Mouse (Mus musculus): Measurements from ENCODE around the gene Acoxl. TPM values are rescaled to one million over a fixed set of nuclear protein-coding genes. Genes with fewer than 3 reads are reported as not detected.

Gene Acoxl
- polyA plus RNA-seq, 1 experiment from 2014 or later, result not detected

GRCm38 (mm10) chr2:127976276-127976675 is 137.6 kb downstream of the Acoxl start:
- Histone ChIP-seq H3K4me2 (replicated peaks) (no peak overlapping the region), H3K27ac (replicated peaks) (no peak overlapping the region), H3K9me3 (no peaks in the 10 kb centered on the region), H3K36me3 (no peaks in the 10 kb centered on the region), H3K4me3 (no peak overlapping the region), H3K4me1 (no peaks in the 10 kb centered on the region), H3K9ac (replicated peaks) (no peak overlapping the region), H3K27me3 (no peaks in the 10 kb centered on the region)
- no peak for ATAC-seq (ENCODE audit: low FRiP score, low read depth)
- WGBS, result 96% methylated on average over 1 of the region's 1 CpGs

DNA sequence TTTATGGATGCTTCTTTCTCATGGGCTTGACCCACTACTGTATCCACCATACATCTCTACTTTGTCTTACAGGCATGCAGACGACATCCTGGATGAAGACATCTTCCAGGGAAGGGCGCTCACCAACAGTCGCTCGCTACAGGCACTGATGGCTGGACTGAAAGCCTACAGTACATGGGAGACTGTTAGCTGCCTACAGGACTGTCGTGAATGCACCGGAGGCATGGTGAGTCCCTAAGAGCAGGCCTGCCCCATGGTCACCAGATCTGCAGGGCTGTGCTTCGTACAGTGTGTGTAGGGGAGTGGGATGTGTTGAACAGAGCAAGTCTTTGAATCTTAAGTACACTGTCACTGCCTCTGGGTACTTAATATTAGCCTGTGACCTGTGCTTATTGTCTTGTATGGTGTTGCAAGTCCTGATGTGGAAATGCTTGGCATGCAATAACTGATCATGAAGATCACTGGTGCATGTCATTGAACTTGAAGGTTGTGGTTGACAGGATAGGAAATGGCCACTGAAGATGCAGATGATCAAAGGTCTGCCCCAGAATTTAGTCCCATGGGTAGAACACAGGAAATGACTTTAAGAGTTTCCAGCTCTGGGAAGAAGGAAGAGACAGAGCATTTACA is 140.0 kb downstream of the Acoxl start:
- H3K4me1 ChIP-seq, result no peaks in the 10 kb centered on the region
- H3K9me3 ChIP-seq, result no peaks in the 10 kb centered on the region
- H3K27me3 ChIP-seq, result no peaks in the 10 kb centered on the region
- no peak overlapping the region for H3K27ac ChIP-seq (replicated peaks)
- no peak for ATAC-seq (ENCODE audit: low FRiP score, low read depth)
- H3K9ac ChIP-seq (replicated peaks), result no peak overlapping the region
- no peaks in the 10 kb centered on the region for H3K36me3 ChIP-seq
- WGBS, result 94% methylated on average over 7 of the region's 7 CpGs
- no peak overlapping the region for H3K4me3 ChIP-seq
- H3K4me2 ChIP-seq (replicated peaks), result no peak overlapping the region

GRCm38 (mm10) chr2:127982610-127983009 is 143.9 kb downstream of the Acoxl start:
- Histone ChIP-seq H3K4me2 (replicated peaks) (no peak overlapping the region), H3K9ac (replicated peaks) (no peak overlapping the region), H3K36me3 (no peaks in the 10 kb centered on the region), H3K4me1 (no peaks in the 10 kb centered on the region), H3K27ac (replicated peaks) (no peak overlapping the region), H3K27me3 (no peaks in the 10 kb centered on the region), H3K9me3 (no peaks in the 10 kb centered on the region), H3K4me3 (no peak overlapping the region)
- WGBS, result 95% methylated on average over 3 of the region's 3 CpGs
- ATAC-seq (ENCODE audit: low FRiP score, low read depth), result no peak

GRCm38 (mm10) chr2:127983301-127983700 is 144.6 kb downstream of the Acoxl start:
- 84% methylated on average over 4 of the region's 4 CpGs for WGBS
- ATAC-seq (ENCODE audit: low FRiP score, low read depth), result no peak
- H3K36me3 ChIP-seq, result no peaks in the 10 kb centered on the region
- H3K27me3 ChIP-seq, result no peaks in the 10 kb centered on the region
- H3K4me2 ChIP-seq (replicated peaks), result no peak overlapping the region
- no peak overlapping the region for H3K4me3 ChIP-seq
- H3K27ac ChIP-seq (replicated peaks), result no peak overlapping the region
- no peak overlapping the region for H3K9ac ChIP-seq (replicated peaks)
- H3K4me1 ChIP-seq, result no peaks in the 10 kb centered on the region
- no peaks in the 10 kb centered on the region for H3K9me3 ChIP-seq

GRCm38 (mm10) chr2:127983981-127984380 is 145.3 kb downstream of the Acoxl start:
- no peaks in the 10 kb centered on the region for H3K9me3 ChIP-seq
- no peak overlapping the region for H3K4me2 ChIP-seq (replicated peaks)
- H3K4me1 ChIP-seq, result no peaks in the 10 kb centered on the region
- H3K27me3 ChIP-seq, result no peaks in the 10 kb centered on the region
- 94% methylated on average over 1 of the region's 1 CpGs for WGBS
- H3K9ac ChIP-seq (replicated peaks), result no peak overlapping the region
- no peak for ATAC-seq (ENCODE audit: low FRiP score, low read depth)
- H3K27ac ChIP-seq (replicated peaks), result no peak overlapping the region
- no peaks in the 10 kb centered on the region for H3K36me3 ChIP-seq
- H3K4me3 ChIP-seq, result no peak overlapping the region

GRCm38 (mm10) chr2:127987706-127988105 is 149.0 kb downstream of the Acoxl start:
- no peak overlapping the region for H3K9ac ChIP-seq (replicated peaks)
- no peaks in the 10 kb centered on the region for H3K4me1 ChIP-seq
- no peak overlapping the region for H3K4me3 ChIP-seq
- H3K27ac ChIP-seq (replicated peaks), result no peak overlapping the region
- no peaks in the 10 kb centered on the region for H3K9me3 ChIP-seq
- WGBS, result 40% methylated on average over 4 of the region's 4 CpGs
- no peaks in the 10 kb centered on the region for H3K36me3 ChIP-seq
- H3K4me2 ChIP-seq (replicated peaks), result no peak overlapping the region
- no peaks in the 10 kb centered on the region for H3K27me3 ChIP-seq
- ATAC-seq (ENCODE audit: low FRiP score, low read depth), result no peak

DNA sequence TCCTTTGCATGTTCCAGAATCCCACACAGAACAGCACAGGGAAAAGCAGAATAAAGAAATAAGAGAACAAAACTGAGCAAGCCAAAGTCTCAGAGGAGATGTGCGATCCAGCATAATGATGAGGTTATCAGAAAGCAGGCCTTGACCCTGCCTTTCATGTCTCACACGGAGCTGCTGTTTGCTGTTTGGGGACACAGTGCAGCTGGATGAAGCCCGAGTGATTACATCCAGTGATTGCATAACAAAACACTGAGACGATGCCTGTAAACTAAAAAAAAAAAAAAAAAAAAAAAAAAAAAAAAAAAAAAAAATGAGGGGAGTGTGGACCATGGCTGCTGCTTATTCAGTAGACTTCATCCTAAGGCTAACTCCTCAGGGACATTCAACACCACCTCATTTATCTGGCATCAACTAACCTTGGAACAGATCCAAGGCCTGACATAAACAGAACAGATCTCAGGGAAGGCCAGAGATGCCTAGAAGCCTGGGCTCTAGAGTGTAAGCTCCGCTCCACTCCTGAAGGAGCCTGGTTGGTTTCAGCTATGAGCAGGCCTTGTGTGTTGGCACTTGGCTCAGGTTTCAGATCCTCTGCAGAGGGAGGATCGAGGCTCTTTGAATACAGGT is 152.3 kb downstream of the Acoxl start:
- no peaks in the 10 kb centered on the region for H3K36me3 ChIP-seq
- no peaks in the 10 kb centered on the region for H3K4me1 ChIP-seq
- H3K9me3 ChIP-seq, result no peaks in the 10 kb centered on the region
- H3K4me2 ChIP-seq (replicated peaks), result no peak overlapping the region
- 60% methylated on average over 6 of the region's 6 CpGs for WGBS
- no peak for ATAC-seq (ENCODE audit: low FRiP score, low read depth)
- 0 out of 2 replicates have a peak overlapping the region, but pooled peaks have one; percentile 15 for H3K27ac ChIP-seq (replicated peaks)
- H3K4me3 ChIP-seq, result no peak overlapping the region
- H3K27me3 ChIP-seq, result no peaks in the 10 kb centered on the region
- no peak overlapping the region for H3K9ac ChIP-seq (replicated peaks)

GRCm38 (mm10) chr2:127991656-127992055 is 153.0 kb downstream of the Acoxl start:
- no peak overlapping the region for H3K4me2 ChIP-seq (replicated peaks)
- H3K4me1 ChIP-seq, result no peaks in the 10 kb centered on the region
- no peaks in the 10 kb centered on the region for H3K27me3 ChIP-seq
- no peaks in the 10 kb centered on the region for H3K9me3 ChIP-seq
- WGBS, result 84% methylated on average over 1 of the region's 1 CpGs
- ATAC-seq (ENCODE audit: low FRiP score, low read depth), result no peak
- no peak overlapping the region for H3K4me3 ChIP-seq
- H3K36me3 ChIP-seq, result no peaks in the 10 kb centered on the region
- no peak overlapping the region for H3K27ac ChIP-seq (replicated peaks)
- H3K9ac ChIP-seq (replicated peaks), result no peak overlapping the region

DNA sequence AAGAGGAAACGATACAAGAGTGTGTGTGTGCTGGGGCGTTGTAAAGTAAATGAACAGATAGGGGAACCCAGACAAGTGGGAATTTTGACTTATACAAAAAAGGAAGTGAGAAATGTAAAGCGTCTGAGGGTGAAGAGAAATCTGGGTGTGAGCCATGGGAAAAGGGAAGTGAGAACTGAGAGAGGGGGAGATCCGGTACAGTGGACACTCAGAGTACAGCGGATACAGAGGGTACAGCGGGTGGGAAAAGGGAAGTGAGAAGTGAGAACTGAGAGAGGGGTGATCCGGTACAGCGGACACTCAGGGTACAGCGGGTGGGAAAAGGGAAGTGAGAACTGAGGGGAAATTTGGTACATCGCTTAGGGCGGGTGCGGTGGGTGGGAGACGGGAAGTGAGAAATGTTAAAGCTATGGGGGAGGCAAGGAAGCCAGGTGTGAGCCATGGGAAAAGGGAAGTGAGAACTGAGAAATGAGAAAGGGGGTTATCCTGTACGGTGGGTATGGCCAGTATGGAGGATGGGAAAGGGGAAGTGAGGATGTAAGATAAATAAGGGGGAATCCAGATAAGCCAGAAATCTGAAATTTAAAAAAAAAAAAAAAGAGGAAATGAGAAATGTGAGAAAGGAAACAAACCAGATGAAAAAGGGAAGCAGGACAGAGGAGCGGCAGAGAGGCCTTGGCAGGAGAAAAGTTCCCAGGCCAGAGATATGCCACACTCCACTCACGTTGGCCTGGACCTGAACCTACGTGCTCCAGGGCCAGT is 170.2 kb downstream of the Acoxl start:
- WGBS, result 90% methylated on average over 17 of the region's 17 CpGs

DNA sequence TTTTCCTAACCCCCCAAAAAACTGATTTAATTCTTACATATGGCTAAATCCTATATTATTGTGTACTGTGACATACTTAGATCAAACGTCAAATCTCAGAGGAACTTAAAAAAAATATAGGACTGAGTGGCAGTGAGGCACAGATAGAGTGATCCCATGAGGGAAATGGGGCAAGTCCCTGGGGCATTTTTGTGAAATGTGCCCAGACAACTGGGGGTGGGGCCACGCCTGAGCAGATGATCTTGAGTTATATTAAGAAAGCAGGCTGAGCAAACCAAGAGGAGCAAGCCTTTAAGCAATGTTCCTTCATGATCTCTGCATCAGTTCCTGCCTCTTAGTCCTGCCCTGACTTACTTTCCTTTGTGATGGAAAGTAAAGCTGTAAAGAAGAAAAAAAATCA is 175.9 kb downstream of the Acoxl start:
- Histone ChIP-seq H3K9ac (replicated peaks) (no peak overlapping the region), H3K36me3 (no peaks in the 10 kb centered on the region), H3K4me3 (no peak overlapping the region), H3K4me2 (replicated peaks) (no peak overlapping the region), H3K4me1 (no peaks in the 10 kb centered on the region), H3K27ac (replicated peaks) (no peak overlapping the region), H3K9me3 (no peaks in the 10 kb centered on the region), H3K27me3 (no peaks in the 10 kb centered on the region)
- ATAC-seq (ENCODE audit: low FRiP score, low read depth), result no peak
- WGBS, result 81% methylated on average over 2 of the region's 2 CpGs

More for the DNA sequence above, 170.2 kb downstream of the Acoxl start:
- Histone ChIP-seq H3K4me2 (replicated peaks) (no peak overlapping the region), H3K9me3 (no peaks in the 10 kb centered on the region), H3K4me1 (no peaks in the 10 kb centered on the region), H3K27ac (replicated peaks) (no peak overlapping the region), H3K27me3 (no peaks in the 10 kb centered on the region), H3K4me3 (no peak overlapping the region), H3K36me3 (no peaks in the 10 kb centered on the region), H3K9ac (replicated peaks) (no peak overlapping the region)
- ATAC-seq (ENCODE audit: low FRiP score, low read depth), result no peak

GRCm38 (mm10) chr2:128015602-128016001 is 176.9 kb downstream of the Acoxl start:
- Histone ChIP-seq H3K27ac (replicated peaks) (no peak overlapping the region), H3K36me3 (no peaks in the 10 kb centered on the region), H3K4me2 (replicated peaks) (no peak overlapping the region), H3K9ac (replicated peaks) (no peak overlapping the region), H3K4me1 (peaks cover 7% of the 10 kb centered on the region), H3K4me3 (no peak overlapping the region), H3K27me3 (no peaks in the 10 kb centered on the region), H3K9me3 (no peaks in the 10 kb centered on the region)
- WGBS, result 83% methylated on average over 8 of the region's 8 CpGs
- ATAC-seq (ENCODE audit: low FRiP score, low read depth), result no peak

Data from midbrain, embryonic 12.5 days (tissue).